Mouse (Mus musculus) CD4-positive helper T cell, adult 2 months (primary cell): ENCODE measurements around the gene Rps6ka6.

Experiments used
- DNase-seq: peaks from one replicate; pipeline ENCODE4 v3.0.0-alpha.2; 2012; ENCODE audit warnings: low read depth, missing footprints, low spot score

The Rps6ka6 gene

DNA sequence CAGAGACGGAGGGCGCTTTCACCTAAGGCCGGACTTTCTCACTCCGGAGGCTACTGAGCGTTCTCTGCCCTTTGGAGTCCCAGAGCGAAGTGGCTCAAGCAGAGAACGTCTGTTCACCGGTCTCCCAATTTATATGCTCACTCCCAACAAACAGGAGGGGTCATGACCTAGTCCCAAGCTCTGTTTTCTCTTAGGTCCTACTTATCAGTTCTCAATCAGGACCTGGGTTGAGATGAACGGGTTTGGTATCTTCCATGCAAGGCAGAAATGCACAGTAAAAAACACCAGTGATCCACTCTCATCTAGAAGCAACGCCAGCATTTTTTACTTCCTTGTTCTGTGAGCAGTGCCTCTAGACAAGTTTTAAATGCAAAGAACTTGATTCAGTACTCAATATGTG, at the start of gene Rps6ka6:
Gene Rps6ka6, minus strand, starts transcription at position 101 of the 400 bp plus-strand sequence.
- no peak for DNase-seq

DNA sequence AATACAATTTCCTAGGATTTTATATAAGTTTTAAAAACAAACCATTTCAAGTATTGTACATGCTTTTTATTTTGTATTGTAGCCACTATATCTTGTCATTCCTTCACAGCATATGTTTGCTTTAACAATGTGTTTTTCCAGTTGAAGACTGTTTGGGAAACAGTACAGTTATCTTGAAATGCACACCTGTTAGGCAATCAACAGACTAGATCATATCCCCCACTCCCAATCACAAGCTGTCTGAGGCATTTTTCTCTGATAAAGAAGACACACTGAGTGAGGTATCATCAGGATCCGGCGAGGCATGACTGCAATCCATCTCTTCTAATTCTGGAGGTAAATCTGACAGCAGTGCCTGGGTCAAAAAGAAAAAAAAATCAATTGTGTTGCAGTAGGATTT, 39.3 kb upstream of the Rps6ka6 start:
- DNase-seq: no peak

DNA sequence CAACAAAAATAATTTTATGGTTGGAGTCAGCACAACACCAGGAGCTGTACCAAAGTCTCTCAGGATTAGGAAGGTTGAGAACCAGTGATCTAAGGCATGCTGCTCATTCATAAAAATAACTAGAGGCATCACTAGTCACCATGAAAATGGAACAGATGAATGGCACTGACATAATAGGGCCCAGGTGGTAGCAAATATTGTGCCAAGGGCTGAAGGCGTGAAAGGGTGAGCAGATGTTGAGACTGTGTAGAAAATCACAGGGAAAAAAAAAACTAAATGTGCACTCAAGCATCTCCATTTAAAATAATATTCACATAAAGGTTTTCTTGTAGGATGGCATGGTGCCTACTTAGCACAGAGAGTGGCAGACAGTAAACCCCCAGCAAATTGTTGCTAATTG, 19.6 kb downstream of the Rps6ka6 start:
- no peak for DNase-seq

DNA sequence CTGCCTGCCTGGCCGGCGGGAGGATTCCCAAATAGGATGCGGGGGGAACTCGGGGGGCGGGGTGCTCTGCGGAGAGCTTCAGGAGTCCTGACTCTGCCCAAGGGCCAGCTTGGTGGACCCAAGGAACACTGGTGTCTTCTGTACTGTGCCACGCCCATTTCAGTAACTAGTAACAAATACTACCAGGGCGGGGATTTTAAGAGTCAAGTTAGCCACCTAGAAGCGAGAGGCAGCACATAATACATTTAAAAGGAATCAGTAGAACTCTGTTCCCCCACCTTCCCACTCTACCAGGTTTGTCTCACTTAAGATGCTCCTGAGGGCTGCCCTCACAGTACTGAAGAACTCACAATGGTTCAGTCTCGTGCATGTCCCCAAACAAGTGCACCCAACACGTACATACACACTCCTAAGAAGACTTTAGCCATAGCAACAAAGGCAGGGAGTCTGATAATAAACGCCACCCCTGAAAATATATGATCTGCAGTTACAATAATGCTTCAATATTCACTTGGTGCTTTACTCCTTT, 74.1 kb downstream of the Rps6ka6 start:
- no peak for DNase-seq

DNA sequence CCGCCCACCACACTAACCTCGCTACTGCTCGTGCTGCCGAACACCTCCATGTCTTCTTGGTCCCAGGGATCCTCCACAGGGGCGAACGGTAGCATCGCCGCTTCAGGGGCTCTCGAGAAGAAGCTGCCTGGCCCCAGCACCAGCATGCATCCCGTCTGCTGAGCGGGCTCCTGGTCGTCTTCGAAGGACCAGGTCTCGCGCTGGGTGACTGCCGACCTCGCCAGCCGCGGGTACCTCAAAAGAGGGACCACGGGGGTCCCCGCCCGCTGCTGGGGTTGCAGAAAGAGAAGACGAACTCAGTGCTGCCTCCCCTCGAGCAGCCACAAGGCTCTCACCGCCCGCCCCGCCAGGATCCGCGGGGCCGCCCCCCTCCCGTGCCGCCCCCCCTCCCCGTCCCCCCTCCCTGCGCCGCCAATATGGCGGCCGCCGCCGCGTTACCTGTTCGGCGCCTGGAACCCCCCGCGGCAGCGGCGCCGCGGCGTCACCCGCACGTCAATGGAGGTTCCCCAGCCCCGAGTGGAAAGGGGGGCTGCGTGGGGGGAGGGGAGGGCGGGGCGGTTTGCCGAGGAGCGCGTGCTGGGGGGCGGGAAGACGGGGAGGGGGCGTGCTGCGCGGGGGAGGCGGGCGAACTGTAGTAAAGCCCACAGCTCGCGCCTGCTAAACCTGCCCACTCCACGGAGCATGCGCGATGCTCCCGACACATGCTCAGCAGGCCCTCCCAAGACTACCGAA, 74.8 kb downstream of the Rps6ka6 start:
- peak; percentile 1 for DNase-seq

DNA sequence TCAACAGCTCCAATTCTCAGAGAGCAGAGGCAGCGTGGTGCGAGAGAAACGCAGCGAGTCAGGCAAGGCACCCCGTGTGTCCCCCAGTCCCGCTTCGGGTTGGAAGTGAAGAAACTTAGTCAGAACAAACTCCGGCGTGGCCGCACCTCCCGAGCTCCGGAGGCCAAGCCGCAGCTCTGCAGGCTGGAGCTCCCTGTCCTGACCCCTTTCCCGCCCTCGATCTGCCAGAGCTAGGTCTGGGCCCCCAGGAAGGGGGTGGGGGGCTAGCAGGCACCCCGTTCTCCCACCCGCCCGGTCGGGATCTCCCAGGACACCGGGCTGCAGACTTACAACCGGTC, 75.3 kb downstream of the Rps6ka6 start:
- no peak for DNase-seq

DNA sequence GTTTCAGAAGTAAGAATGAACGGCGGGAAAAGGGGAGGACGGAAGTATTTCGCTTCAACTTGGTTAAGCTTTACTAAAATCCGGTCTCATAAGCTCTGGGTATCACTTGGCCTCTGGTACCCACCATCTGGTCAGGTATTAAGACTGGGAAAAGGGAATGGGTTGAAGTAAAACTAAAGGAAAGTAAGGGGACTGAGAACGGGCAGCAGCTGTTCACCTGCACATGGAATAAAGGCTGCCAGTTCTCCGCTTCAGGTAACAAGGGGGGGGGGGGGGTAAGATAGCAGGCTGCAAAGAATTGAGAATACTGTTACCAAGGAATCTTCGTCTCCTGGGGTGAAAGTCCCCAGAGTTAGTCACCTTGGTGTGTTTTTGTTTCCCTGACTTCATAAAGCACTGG, 75.7 kb downstream of the Rps6ka6 start:
- DNase-seq: no peak

DNA sequence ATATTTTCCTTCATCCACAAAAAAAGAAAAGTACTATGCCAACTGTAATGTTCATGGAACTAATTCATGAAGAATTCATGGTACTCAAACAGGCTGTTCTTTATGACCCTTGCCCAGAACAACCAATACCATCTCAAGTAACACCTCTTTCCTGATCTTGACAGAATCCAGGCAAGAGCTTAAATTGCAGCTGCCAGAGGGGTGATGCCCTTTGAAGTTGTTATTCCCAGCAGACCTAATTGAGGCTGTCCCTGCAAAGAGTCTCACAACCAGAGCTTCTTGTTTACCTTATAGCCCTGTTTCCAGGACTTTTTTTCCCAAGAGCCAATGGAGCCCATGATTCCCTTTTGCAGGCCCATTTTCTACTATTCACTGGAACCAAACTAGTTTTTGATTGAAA, 77.6 kb downstream of the Rps6ka6 start:
- DNase-seq: no peak

DNA sequence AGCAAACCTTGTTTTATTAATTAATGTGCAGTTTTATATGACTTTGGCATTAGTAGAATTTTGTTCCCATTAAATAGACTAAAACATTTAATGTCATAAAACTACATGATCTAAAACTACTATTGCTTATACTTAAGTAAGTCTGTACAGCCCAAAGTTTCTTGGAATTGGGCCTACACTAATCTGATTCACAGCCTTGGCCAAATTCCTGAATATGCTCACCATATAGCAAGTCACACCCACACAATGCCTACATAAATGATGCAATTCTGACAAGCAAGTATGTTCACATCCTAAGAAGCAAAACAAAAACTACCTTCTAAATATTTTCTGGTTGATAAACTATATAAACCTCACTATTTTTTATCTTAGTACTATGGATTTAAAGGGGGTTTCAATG, 101.2 kb downstream of the Rps6ka6 start:
- no peak for DNase-seq

DNA sequence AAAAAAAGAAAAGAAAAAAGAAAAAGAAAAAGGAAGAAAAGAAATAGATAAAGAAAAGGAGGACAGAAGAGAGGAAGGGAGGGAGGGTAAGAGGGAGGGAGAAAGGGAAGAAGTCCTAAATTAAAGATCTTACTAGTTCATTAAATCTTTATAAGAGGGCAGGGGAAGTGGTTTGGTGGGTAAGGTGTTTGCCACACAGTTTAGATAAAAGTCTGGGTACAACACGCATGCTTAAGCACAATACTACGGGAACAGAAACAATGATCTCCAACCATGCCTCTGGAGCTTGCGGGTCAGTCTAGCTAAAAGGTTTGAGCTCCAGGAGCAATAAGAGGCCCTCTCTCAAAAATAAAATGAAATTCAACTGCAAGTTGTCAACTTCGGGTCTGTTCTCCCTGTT, 123.0 kb downstream of the Rps6ka6 start:
- DNase-seq: no peak

DNA sequence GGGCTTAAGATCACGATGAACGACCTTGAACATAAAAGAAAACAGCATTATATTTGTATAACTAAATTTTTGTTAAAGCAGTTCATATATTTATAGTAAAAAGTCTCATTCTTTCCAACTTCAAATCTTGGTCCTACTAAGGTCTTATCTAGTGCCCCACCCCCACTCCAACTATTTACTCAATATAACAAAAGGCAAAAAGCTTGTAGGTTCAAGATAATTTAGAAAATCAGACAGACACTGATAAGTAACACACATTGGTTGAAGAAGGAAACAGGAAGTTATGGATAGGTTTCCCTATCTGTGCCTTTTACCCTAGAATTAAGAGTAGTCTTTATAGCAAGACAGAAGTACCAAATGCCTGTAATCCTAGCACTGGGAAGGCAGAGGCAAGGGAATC, 132.9 kb downstream of the Rps6ka6 start:
- no peak for DNase-seq

DNA sequence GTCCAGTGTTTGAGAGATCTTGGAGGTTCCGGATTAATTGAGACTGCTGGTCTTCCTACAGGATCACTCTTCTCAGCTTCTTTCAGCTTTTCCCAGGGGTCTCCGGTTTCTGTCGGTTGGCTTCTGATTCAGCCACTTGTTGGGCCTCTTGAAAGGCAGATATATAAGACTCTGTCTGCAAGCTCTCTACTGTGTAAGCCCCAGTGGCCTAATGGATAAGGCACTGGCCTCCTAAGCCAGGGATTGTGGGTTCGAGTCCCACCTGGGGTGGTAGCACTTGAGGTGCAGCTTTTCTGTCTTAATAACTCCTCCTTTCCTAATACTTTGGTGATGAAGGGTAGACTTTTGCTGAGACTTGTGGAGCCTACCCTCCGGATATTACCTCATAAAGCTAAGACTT, 160.7 kb downstream of the Rps6ka6 start:
- DNase-seq: no peak

DNA sequence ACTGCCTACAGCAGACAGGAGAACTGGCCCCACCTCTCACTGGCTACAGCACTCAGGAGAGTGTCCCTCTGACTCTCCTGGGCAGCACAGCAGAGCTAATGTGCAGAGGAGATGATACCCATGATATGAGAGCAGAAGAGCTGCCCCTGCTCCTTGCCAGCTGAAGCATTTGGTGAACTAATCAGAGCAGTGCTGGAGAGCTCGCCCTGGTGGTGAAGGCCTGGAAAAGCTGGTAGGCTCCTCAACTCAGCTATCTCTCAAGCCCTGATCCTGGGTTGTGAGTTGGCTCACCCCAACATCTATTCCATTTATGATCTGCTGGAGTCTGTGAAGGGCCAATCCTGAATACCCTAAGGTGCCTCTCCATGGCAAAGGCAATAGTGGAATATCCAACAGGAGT, 163.6 kb downstream of the Rps6ka6 start:
- DNase-seq: no peak
